Mouse (Mus musculus): ENCODE measurements around the gene Mmrn2. TPM values are rescaled to one million over a fixed set of nuclear protein-coding genes. Genes with fewer than 3 reads are reported as not detected.

Mmrn2 gene
- total and polyA plus RNA-seq, 2 experiments from 2014 or later = 2.6 to 8.1 TPM

- no peak for DNase-seq (ENCODE audit: low spot score)
These were observed 5.1 kb upstream of the Mmrn2 start for GRCm38 (mm10) chr14:34370203-34370602.

GRCm38 (mm10) chr14:34370921-34371320 lies 4.3 kb upstream of the Mmrn2 start:
- no peak for ATAC-seq

More at GRCm38 (mm10) chr14:34370203-34370602, 5.1 kb upstream of the Mmrn2 start:
- no peak overlapping the region for H3K4me3 ChIP-seq (ENCODE audit: low read length)
- no peaks in the 10 kb centered on the region; the same call in 1 of the 2 replicates for H3K4me1 ChIP-seq (ENCODE audit: insufficient read depth, low read length)
- no peak overlapping the region for H3K27ac ChIP-seq
- H3K9ac ChIP-seq (replicated peaks; ENCODE audit: low read length) = no peak overlapping the region
- TF ChIP-seq CTCF (IDR thresholded peaks at IDR 0.05; ENCODE audit: low read depth) = peak; percentile 30
- no peaks in the 10 kb centered on the region for H3K27me3 ChIP-seq (ENCODE audit: insufficient read depth, low read length)
- H3K36me3 ChIP-seq (ENCODE audit: insufficient read depth, low read length) = no peaks in the 10 kb centered on the region
- no peak for ATAC-seq
- WGBS = 57% methylated on average over 3 of the region's 3 CpGs
- H3K4me2 ChIP-seq (ENCODE audit: low read depth, low read length) = no peak overlapping the region
- no peaks in the 10 kb centered on the region for H3K9me3 ChIP-seq (ENCODE audit: low read length)

GRCm38 (mm10) chr14:34371763-34372162 lies 3.5 kb upstream of the Mmrn2 start:
- 94% methylated on average over 2 of the region's 2 CpGs for WGBS
- no peak for ATAC-seq
- Histone ChIP-seq H3K4me1 (ENCODE audit: insufficient read depth, low read length) (no peaks in the 10 kb centered on the region; the same call in 1 of the 2 replicates), H3K36me3 (ENCODE audit: insufficient read depth, low read length) (no peaks in the 10 kb centered on the region), H3K27ac (no peak overlapping the region), H3K9ac (replicated peaks; ENCODE audit: low read length) (no peak overlapping the region), H3K4me3 (ENCODE audit: low read length) (no peak overlapping the region), H3K4me2 (ENCODE audit: low read depth, low read length) (no peak overlapping the region), H3K27me3 (ENCODE audit: insufficient read depth, low read length) (no peaks in the 10 kb centered on the region), H3K9me3 (ENCODE audit: low read length) (no peaks in the 10 kb centered on the region)
- DNase-seq (ENCODE audit: low spot score) = no peak
- no peak for TF ChIP-seq CTCF (IDR thresholded peaks at IDR 0.05; ENCODE audit: low read depth)

More at GRCm38 (mm10) chr14:34370921-34371320, 4.3 kb upstream of the Mmrn2 start:
- H3K9me3 ChIP-seq (ENCODE audit: low read length) = no peaks in the 10 kb centered on the region
- H3K4me3 ChIP-seq (ENCODE audit: low read length) = no peak overlapping the region
- DNase-seq (ENCODE audit: low spot score) = no peak
- H3K4me2 ChIP-seq (ENCODE audit: low read depth, low read length) = no peak overlapping the region
- H3K36me3 ChIP-seq (ENCODE audit: insufficient read depth, low read length) = no peaks in the 10 kb centered on the region
- 96% methylated on average over 3 of the region's 3 CpGs for whole genome bisulfite sequencing
- no peak overlapping the region for H3K27ac ChIP-seq
- no peaks in the 10 kb centered on the region; the same call in 1 of the 2 replicates for H3K4me1 ChIP-seq (ENCODE audit: insufficient read depth, low read length)
- H3K27me3 ChIP-seq (ENCODE audit: insufficient read depth, low read length) = no peaks in the 10 kb centered on the region
- H3K9ac ChIP-seq (replicated peaks; ENCODE audit: low read length) = no peak overlapping the region
- no peak for TF ChIP-seq CTCF (IDR thresholded peaks at IDR 0.05; ENCODE audit: low read depth)

- peak; percentile 80 for TF ChIP-seq CTCF (IDR thresholded peaks at IDR 0.05; ENCODE audit: low read depth)
- 83% methylated on average over 6 of the region's 6 CpGs for WGBS
- Histone ChIP-seq H3K4me1 (ENCODE audit: insufficient read depth, low read length) (no peaks in the 10 kb centered on the region; the same call in 1 of the 2 replicates), H3K27ac (no peak overlapping the region), H3K9ac (replicated peaks; ENCODE audit: low read length) (no peak overlapping the region), H3K4me2 (ENCODE audit: low read depth, low read length) (no peak overlapping the region), H3K36me3 (ENCODE audit: insufficient read depth, low read length) (no peaks in the 10 kb centered on the region), H3K9me3 (ENCODE audit: low read length) (no peaks in the 10 kb centered on the region), H3K4me3 (ENCODE audit: low read length) (no peak overlapping the region), H3K27me3 (ENCODE audit: insufficient read depth, low read length) (no peaks in the 10 kb centered on the region)
- ATAC-seq = peak; percentile 41; the same call in 1 of the 2 replicates
- peak; percentile 54 for DNase-seq (ENCODE audit: low spot score)
These were observed 2.6 kb upstream of the Mmrn2 start for GRCm38 (mm10) chr14:34372646-34373045.

GRCm38 (mm10) chr14:34373581-34373980 lies 1.7 kb upstream of the Mmrn2 start:
- 82% methylated on average over 6 of the region's 6 CpGs for WGBS
- Histone ChIP-seq H3K4me3 (ENCODE audit: low read length) (no peak overlapping the region), H3K9ac (replicated peaks; ENCODE audit: low read length) (no peak overlapping the region), H3K36me3 (ENCODE audit: insufficient read depth, low read length) (no peaks in the 10 kb centered on the region), H3K4me2 (ENCODE audit: low read depth, low read length) (no peak overlapping the region), H3K27ac (no peak overlapping the region), H3K4me1 (ENCODE audit: insufficient read depth, low read length) (no peaks in the 10 kb centered on the region; the same call in 1 of the 2 replicates), H3K27me3 (ENCODE audit: insufficient read depth, low read length) (no peaks in the 10 kb centered on the region), H3K9me3 (ENCODE audit: low read length) (no peaks in the 10 kb centered on the region)
- DNase-seq (ENCODE audit: low spot score) (no peak), ATAC-seq (no peak)
- no peak for TF ChIP-seq CTCF (IDR thresholded peaks at IDR 0.05; ENCODE audit: low read depth)

- H3K4me1 ChIP-seq (ENCODE audit: insufficient read depth, low read length) = no peaks in the 10 kb centered on the region; the same call in 1 of the 2 replicates
- TF ChIP-seq CTCF (IDR thresholded peaks at IDR 0.05; ENCODE audit: low read depth) = no peak
- H3K4me3 ChIP-seq (ENCODE audit: low read length) = no peak within 1 kb of the TSS
- no peak within 1 kb of the TSS for H3K27ac ChIP-seq
- no peak within 1 kb of the TSS for H3K9ac ChIP-seq (replicated peaks; ENCODE audit: low read length)
- H3K36me3 ChIP-seq (ENCODE audit: insufficient read depth, low read length) = no peaks in the 10 kb centered on the region
- 21% methylated on average over 10 of the region's 10 CpGs for WGBS
- ATAC-seq (peak; percentile 33; the same call in 1 of the 2 replicates), DNase-seq (ENCODE audit: low spot score) (peak; percentile 48)
- H3K27me3 ChIP-seq (ENCODE audit: insufficient read depth, low read length) = no peaks in the 10 kb centered on the region
- H3K9me3 ChIP-seq (ENCODE audit: low read length) = no peaks in the 10 kb centered on the region
- no peak within 1 kb of the TSS for H3K4me2 ChIP-seq (ENCODE audit: low read depth, low read length)
These were observed 688 bp upstream of the Mmrn2 start, which contains the start of gene Sncg for GRCm38 (mm10) chr14:34374577-34374976. Gene Sncg, minus strand, starts transcription at chr14:34374789.

GRCm38 (mm10) chr14:34375941-34376340 lies 676 bp downstream of the Mmrn2 start:
- 96% methylated on average over 5 of the region's 5 CpGs for WGBS
- Histone ChIP-seq H3K36me3 (ENCODE audit: insufficient read depth, low read length) (no peaks in the 10 kb centered on the region), H3K9ac (replicated peaks; ENCODE audit: low read length) (no peak overlapping the region), H3K9me3 (ENCODE audit: low read length) (no peaks in the 10 kb centered on the region), H3K4me2 (ENCODE audit: low read depth, low read length) (no peak overlapping the region), H3K4me3 (ENCODE audit: low read length) (no peak overlapping the region), H3K27ac (no peak overlapping the region), H3K4me1 (ENCODE audit: insufficient read depth, low read length) (no peaks in the 10 kb centered on the region; the same call in 1 of the 2 replicates), H3K27me3 (ENCODE audit: insufficient read depth, low read length) (no peaks in the 10 kb centered on the region)
- no peak for TF ChIP-seq CTCF (IDR thresholded peaks at IDR 0.05; ENCODE audit: low read depth)
- ATAC-seq (no peak), DNase-seq (ENCODE audit: low spot score) (no peak)
